Mouse (Mus musculus) adrenal gland, postnatal 4 days (tissue): ENCODE data around the gene Ldhc. TPM values are rescaled to one million over a fixed set of nuclear protein-coding genes. Genes with fewer than 3 reads are reported as not detected.
"Not testable (repeated sequence)": the region's sequence is repeated elsewhere in the genome, so short reads cannot be mapped to it uniquely, and the experiment has no call there.

Experiments
- DNase-seq, 2 experiments: peaks; one replicate each; pipeline ENCODE4 v3.0.0; 2021 to 2022; ENCODE audit warnings: low spot score in 2 of 2, mixed read lengths in 2 of 2
- total RNA-seq, 2 experiments: library from RNA; stranded (reverse); gene quantifications; 2 replicates each; pipeline ENCODE4 v1.2.3; 2021

Ldhc gene
- total RNA-seq, 2 experiments from 2014 or later, result not detected

- DNase-seq, result no peak
Observed at GRCm38 (mm10) chr7:46840787-46841525, 20.0 kb upstream of the Ldhc start, which contains the start of gene Ldha. Gene Ldha, plus strand, starts transcription at chr7:46841475.

GRCm38 (mm10) chr7:46842278-46842677 lies 18.7 kb upstream of the Ldhc start:
- no peak for DNase-seq

- no peak for DNase-seq
Observed at GRCm38 (mm10) chr7:46843576-46843975, 17.4 kb upstream of the Ldhc start.

- DNase-seq, result peak; percentile 73 to 82
Observed at GRCm38 (mm10) chr7:46845211-46845977, 15.6 kb upstream of the Ldhc start.

- DNase-seq, result no peak
Observed at GRCm38 (mm10) chr7:46845978-46846485, 15.0 kb upstream of the Ldhc start.

- DNase-seq, result peak; percentile 9 to 37
Observed at GRCm38 (mm10) chr7:46846486-46847244, 14.3 kb upstream of the Ldhc start.

GRCm38 (mm10) chr7:46849287-46849686 lies 11.7 kb upstream of the Ldhc start:
- no peak for DNase-seq

GRCm38 (mm10) chr7:46851026-46851425 lies 10.0 kb upstream of the Ldhc start:
- DNase-seq, result no peak

- DNase-seq, result no peak
Observed at GRCm38 (mm10) chr7:46852666-46853065, 8.3 kb upstream of the Ldhc start.

GRCm38 (mm10) chr7:46853365-46853764 lies 7.6 kb upstream of the Ldhc start:
- no peak for DNase-seq

GRCm38 (mm10) chr7:46855866-46856560 lies 5.0 kb upstream of the Ldhc start:
- DNase-seq, result no peak

- DNase-seq, result no peak
Observed at GRCm38 (mm10) chr7:46857436-46857835, 3.6 kb upstream of the Ldhc start.

- no peak for DNase-seq
Observed at GRCm38 (mm10) chr7:46859031-46859430, 2.0 kb upstream of the Ldhc start.

- no peak for DNase-seq
Observed at GRCm38 (mm10) chr7:46871988-46872387, 11.0 kb downstream of the Ldhc start.

GRCm38 (mm10) chr7:46876841-46877240 lies 15.8 kb downstream of the Ldhc start:
- DNase-seq, result no peak

GRCm38 (mm10) chr7:46877255-46877654 lies 16.3 kb downstream of the Ldhc start:
- DNase-seq, result no peak

GRCm38 (mm10) chr7:46879851-46880250 lies 18.8 kb downstream of the Ldhc start:
- no peak for DNase-seq

GRCm38 (mm10) chr7:46880992-46881391 lies 20.0 kb downstream of the Ldhc start:
- DNase-seq, result no peak

GRCm38 (mm10) chr7:46881941-46882340 lies 20.9 kb downstream of the Ldhc start:
- not testable (repeated sequence) for DNase-seq

- no peak for DNase-seq
Observed at GRCm38 (mm10) chr7:46883304-46883703, 22.3 kb downstream of the Ldhc start.

- DNase-seq, result no peak
Observed at GRCm38 (mm10) chr7:46895511-46895910, 34.5 kb downstream of the Ldhc start.
